In genomic region chr8:79850519-79850918, GRCm38 (mm10) we compare ENCODE assay signal across 23 mouse cellular contexts.
A peak's percentile ranks its signal among the peaks of the same experiment; 100 is the strongest.
DNase-seq lines count a peak whose midpoint lies in the region; ATAC-seq and TF ChIP-seq lines count a peak whose summit lies in the region.
"Had no signal": no experiment of that assay in that cellular context is flagged by ENCODE, and none has a peak within 500 bp of the region (broad histone marks: within the 10 kb centered on the region; RNA-seq: fewer than 3 reads in every experiment).

No protein-coding gene starts in this region.

- WGBS in hindbrain, postnatal 0 days: 62% methylated on average over 6 of the region's 6 CpGs
- 71% methylated on average over 6 of the region's 6 CpGs for WGBS in hindbrain, embryonic 13.5 days
- 62% methylated on average over 6 of the region's 6 CpGs for WGBS in liver, postnatal 0 days (ENCODE audit: insufficient replicate concordance)

- no peaks in the 10 kb centered on the region for H3K27me3 ChIP-seq in hindbrain, postnatal 0 days (ENCODE audit: insufficient read depth, low read length)
- no peaks in the 10 kb centered on the region for H3K27me3 ChIP-seq in hindbrain, embryonic 13.5 days
- no peaks in the 10 kb centered on the region for H3K27me3 ChIP-seq in liver, postnatal 0 days (ENCODE audit: insufficient read depth, low read length)
- H3K27me3 ChIP-seq: forebrain, embryonic 12.5 days; heart, embryonic 13.5 days; neural tube, embryonic 15.5 days; stomach, embryonic 15.5 days had no signal

- TF ChIP-seq CTCF in hindbrain, postnatal 0 days (IDR thresholded peaks at IDR 0.05; ENCODE audit: low read depth): no peak
- no peak for TF ChIP-seq CTCF in liver, postnatal 0 days (IDR thresholded peaks at IDR 0.05; ENCODE audit: low read depth)

- H3K4me2 ChIP-seq in hindbrain, postnatal 0 days (ENCODE audit: low read depth, low read length): peak overlapping the region; percentile 36; the same call in 1 of the 2 replicates
- H3K4me2 ChIP-seq in hindbrain, embryonic 13.5 days: no peak overlapping the region
- no peak overlapping the region for H3K4me2 ChIP-seq in liver, postnatal 0 days (ENCODE audit: low read depth, low read length)
- H3K4me2 ChIP-seq: forebrain, embryonic 12.5 days; heart, embryonic 13.5 days; midbrain, embryonic 11.5 days; stomach, embryonic 15.5 days had no signal

- H3K4me3 ChIP-seq in hindbrain, postnatal 0 days (ENCODE audit: low read length): no peak overlapping the region
- no peak overlapping the region for H3K4me3 ChIP-seq in hindbrain, embryonic 13.5 days
- no peak overlapping the region for H3K4me3 ChIP-seq in liver, postnatal 0 days (ENCODE audit: low read depth, low read length)
- H3K4me3 ChIP-seq: forebrain, embryonic 12.5 days; heart, adult 2 months; heart, embryonic 13.5 days; neural tube, embryonic 15.5 days; stomach, embryonic 15.5 days had no signal

- peak overlapping the region; percentile 54; the same call in 1 of the 2 replicates for H3K27ac ChIP-seq in hindbrain, postnatal 0 days
- H3K27ac ChIP-seq in hindbrain, embryonic 13.5 days: no peak overlapping the region
- H3K27ac ChIP-seq in liver, postnatal 0 days (ENCODE audit: low read depth): no peak overlapping the region
- H3K27ac ChIP-seq: forebrain, embryonic 12.5 days; heart, adult 2 months; heart, embryonic 13.5 days; neural tube, embryonic 15.5 days; stomach, embryonic 15.5 days had no signal

- no peak for TF ChIP-seq EP300 in liver, postnatal 0 days (IDR thresholded peaks at IDR 0.05; ENCODE audit: low read depth)

- peak; percentile 10 to 20 for DNase-seq in cerebellum, postnatal 14 days
- DNase-seq in cerebellum, adult 18-20 months: no peak
- DNase-seq in hindbrain, postnatal 0 days (ENCODE audit: low spot score): peak; percentile 16
- peak; percentile 47 for DNase-seq in brain, adult 2 months (ENCODE audit: low read depth, low spot score)
- peak; percentile 3 for DNase-seq in left cerebral cortex, postnatal 4 days
- no peak for DNase-seq in liver, postnatal 0 days
- no peak for DNase-seq in lung, adult 18-20 months
- DNase-seq: adrenal gland, postnatal 14 days; cerebellum, adult 11 months; gastrocnemius, postnatal 36 days; heart, adult 2 months; heart, postnatal 14 days; kidney, adult 11 months; liver; lung, postnatal 10 days; thymus, adult 2 months; thymus, postnatal 4 days had no signal

- no peak overlapping the region for H3K9ac ChIP-seq in hindbrain, postnatal 0 days (replicated peaks; ENCODE audit: low read length)
- no peak overlapping the region for H3K9ac ChIP-seq in hindbrain, embryonic 13.5 days
- H3K9ac ChIP-seq in liver, postnatal 0 days (replicated peaks): no peak overlapping the region
- H3K9ac ChIP-seq: forebrain, embryonic 12.5 days; heart, embryonic 13.5 days; neural tube, embryonic 15.5 days; stomach, embryonic 15.5 days had no signal

- intact Hi-C loops in left cerebral cortex, postnatal 4 days (cut with DNase I): no loop called here

- H3K4me1 ChIP-seq in hindbrain, postnatal 0 days (ENCODE audit: insufficient read depth, low read length): 0 out of 2 replicates have a peak, but pooled peaks cover 3% of the 10 kb centered on the region
- no peaks in the 10 kb centered on the region for H3K4me1 ChIP-seq in hindbrain, embryonic 13.5 days (replicated peaks)
- no peaks in the 10 kb centered on the region for H3K4me1 ChIP-seq in liver, postnatal 0 days (ENCODE audit: insufficient read depth)
- H3K4me1 ChIP-seq: forebrain, embryonic 12.5 days; heart, embryonic 13.5 days; neural tube, embryonic 15.5 days; stomach, embryonic 15.5 days had no signal

- H3K36me3 ChIP-seq in hindbrain, postnatal 0 days (ENCODE audit: insufficient read depth, low read length): no peaks in the 10 kb centered on the region
- H3K36me3 ChIP-seq in hindbrain, embryonic 13.5 days: no peaks in the 10 kb centered on the region
- H3K36me3 ChIP-seq in liver, postnatal 0 days (replicated peaks; ENCODE audit: insufficient read depth, low read length): no peaks in the 10 kb centered on the region
- H3K36me3 ChIP-seq: forebrain, embryonic 12.5 days; heart, embryonic 13.5 days; neural tube, embryonic 15.5 days; stomach, embryonic 15.5 days had no signal

- no peak for ATAC-seq in hindbrain, postnatal 0 days
- no peak for ATAC-seq in hindbrain, embryonic 13.5 days (ENCODE audit: low FRiP score)
- ATAC-seq in liver, postnatal 0 days: no peak

- no peaks in the 10 kb centered on the region for H3K9me3 ChIP-seq in hindbrain, postnatal 0 days (ENCODE audit: low read length)
- H3K9me3 ChIP-seq in hindbrain, embryonic 13.5 days: no peaks in the 10 kb centered on the region
- H3K9me3 ChIP-seq in liver, postnatal 0 days (ENCODE audit: low read length): no peaks in the 10 kb centered on the region
- H3K9me3 ChIP-seq: forebrain, embryonic 12.5 days; heart, embryonic 13.5 days; neural tube, embryonic 15.5 days; stomach, embryonic 15.5 days had no signal

Comparison
In these comparisons a context has a peak if more than half of its experiments do, and no peak if none do; other contexts are left out.
1. DNase-seq: peak in cerebellum, postnatal 14 days (2 of 2), hindbrain, postnatal 0 days (single experiment), brain, adult 2 months (single experiment) and left cerebral cortex, postnatal 4 days (single experiment); none in cerebellum, adult 18-20 months (0 of 2), liver, postnatal 0 days (single experiment) and lung, adult 18-20 months (0 of 2).